Mouse (Mus musculus): ENCODE data around the gene Mrfap1.

Gene Mrfap1

DNA sequence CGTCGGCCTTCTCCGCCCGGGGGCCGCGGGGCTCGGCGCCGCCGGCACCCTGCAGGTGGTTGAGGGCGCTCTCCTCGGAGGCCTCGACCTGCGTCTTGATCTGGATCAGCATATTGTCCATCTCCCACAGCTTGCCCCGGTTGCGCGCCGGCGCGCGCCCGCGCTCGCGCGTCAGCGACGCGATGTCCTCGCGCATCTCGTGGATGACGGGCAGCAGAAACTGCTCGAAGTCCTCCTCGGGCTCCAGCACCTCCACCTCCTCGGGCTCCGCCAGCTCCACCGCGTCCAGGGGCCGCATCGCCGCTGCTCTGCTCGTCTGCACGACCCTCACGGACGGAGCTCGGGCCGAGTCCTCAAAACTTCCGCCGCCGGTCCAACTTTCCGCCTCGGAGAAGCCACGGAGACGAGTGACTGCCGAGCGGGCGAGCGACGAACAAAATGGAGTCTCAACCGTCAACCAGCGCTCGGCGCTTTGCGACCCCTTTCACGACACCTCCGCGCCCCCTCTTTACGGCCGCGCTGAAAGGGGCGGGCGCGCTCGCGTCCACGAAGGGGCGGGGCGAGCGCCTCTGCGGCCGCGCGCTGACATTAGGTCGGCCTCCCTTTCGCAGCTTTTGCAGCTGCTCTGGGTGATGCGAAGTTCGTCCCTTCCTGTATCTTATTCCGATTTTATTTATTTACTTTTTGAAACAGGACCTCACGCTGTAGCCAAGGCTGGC is at the start of gene Mrfap1:
Gene Mrfap1 (minus strand): TSS at position 477 of the 719 bp plus-strand sequence.
- peak; percentile 65 for ATAC-seq (ENCODE audit: insufficient number of reproducible peaks, low FRiP score, low TSS enrichment)

DNA sequence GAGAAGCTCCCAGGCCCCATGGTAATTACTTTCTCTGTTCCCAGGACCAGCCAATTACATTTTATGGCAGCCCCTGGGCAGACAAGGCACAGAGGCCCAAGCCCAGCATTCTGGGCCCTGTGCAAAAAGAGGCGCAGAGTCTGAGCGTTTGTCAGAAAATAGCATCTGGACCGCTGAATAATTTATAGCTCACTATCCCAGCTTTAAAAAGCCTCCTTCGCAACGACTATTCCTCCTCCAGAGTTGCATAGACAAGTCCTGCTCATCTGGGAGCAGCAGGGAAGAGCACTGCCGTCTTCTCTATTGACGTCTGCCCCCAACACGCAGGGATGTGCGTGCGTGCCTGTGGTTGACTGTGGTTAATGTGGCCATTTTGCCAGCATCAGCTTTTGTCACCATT is 47.9 kb upstream of the Mrfap1 start:
- ATAC-seq (ENCODE audit: insufficient number of reproducible peaks, low FRiP score, low TSS enrichment): no peak

DNA sequence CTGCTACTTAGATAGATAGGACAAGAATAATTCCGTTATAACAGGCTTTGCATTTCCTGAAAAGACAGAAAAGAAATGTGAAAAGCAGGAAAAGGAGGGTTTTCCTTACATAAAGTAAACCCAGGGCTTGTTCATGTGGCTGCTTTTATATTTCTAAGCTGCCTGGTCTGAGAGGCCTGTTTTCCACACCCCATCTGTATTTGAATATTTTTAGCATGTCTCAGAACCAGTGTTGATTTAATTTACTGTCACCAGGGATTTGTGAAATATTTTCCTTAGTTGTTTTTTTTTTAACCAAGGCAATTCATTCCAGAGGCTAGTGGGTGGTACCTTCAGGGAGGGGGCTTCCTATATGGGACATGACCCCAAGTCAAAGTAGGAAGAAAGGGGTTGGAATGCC is 45.1 kb upstream of the Mrfap1 start:
- ATAC-seq (ENCODE audit: insufficient number of reproducible peaks, low FRiP score, low TSS enrichment): no peak

DNA sequence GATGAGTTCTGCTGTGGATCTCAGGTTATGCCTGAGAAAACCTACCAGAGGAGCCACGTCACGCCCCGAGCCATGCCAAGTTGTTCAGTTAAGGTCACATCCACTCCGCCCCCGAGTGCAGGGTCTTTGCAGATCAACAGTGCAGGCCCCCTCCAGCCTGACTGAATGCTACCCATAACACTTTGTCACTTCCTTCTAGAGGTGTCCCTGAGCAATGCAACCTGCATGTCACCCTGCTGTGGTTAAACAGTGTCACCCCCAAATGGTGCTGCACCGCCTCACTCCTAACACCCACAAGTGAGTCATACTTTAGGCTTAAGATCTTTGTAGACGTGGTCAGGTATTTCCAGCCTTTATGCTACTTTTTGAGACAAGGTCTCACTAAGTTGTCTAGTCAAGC is 43.5 kb upstream of the Mrfap1 start:
- ATAC-seq (ENCODE audit: insufficient number of reproducible peaks, low FRiP score, low TSS enrichment): no peak

DNA sequence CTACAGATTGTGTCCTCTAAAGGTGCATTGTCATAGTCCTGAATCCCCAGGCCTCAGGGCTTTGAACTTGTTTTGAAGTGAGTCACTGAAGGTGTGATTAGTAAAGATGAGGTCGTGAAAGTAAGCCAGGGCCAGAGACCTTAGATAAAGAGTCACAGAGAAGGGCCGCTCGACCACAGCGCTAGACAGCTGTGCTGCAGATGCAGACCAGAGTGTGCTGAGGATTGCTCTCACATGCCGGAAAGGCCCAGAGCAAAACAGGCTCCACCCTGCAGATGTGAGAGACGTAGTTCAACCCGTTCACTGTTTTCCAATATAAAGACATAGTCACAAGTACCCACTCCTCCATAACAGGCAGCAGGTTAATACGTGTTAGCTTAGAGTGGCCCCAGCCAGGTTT is 43.0 kb upstream of the Mrfap1 start:
- no peak for ATAC-seq (ENCODE audit: insufficient number of reproducible peaks, low FRiP score, low TSS enrichment)

DNA sequence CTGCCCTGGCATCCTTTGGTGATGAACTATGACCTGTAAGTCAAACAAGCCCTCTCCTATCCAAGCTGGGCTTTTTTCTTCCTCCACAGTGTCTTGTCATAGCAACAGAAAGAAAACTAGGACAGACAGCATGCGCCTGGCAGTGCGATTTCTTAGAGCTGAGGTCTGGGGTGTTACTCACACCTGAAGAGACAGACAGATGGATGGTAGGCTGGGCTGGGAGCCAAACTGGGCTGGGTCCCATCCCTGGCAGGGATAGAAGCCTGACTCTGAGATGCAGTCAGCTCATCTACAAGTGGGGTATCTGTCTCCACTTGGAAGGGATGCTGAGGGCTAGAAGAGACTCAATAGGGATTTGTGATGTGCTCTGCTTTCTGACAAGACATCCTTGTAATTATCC is 42.5 kb upstream of the Mrfap1 start:
- ATAC-seq (ENCODE audit: insufficient number of reproducible peaks, low FRiP score, low TSS enrichment): peak; percentile 59; the same call in 1 of the 2 replicates

DNA sequence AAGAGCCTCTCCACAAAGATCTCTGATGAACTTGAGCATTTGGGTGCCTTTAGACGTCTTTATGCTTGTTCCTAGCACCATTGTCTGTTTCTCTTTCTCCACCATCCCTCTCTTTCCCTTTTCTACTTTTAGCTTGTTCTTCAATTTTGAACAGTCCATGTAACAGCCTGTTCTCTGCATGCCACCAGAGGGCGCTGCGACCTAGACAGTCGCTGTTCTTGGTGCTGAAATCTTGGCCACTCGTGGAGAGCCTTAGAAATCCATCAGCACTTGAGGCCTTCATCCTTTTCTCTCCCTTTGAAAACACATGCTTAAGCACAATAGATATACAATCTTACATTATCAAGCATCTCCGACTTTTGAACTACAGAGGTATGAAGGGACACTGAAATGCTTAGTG is 39.4 kb upstream of the Mrfap1 start:
- ATAC-seq (ENCODE audit: insufficient number of reproducible peaks, low FRiP score, low TSS enrichment): 0 out of 2 replicates have a peak, but pooled peaks have one; percentile 62

DNA sequence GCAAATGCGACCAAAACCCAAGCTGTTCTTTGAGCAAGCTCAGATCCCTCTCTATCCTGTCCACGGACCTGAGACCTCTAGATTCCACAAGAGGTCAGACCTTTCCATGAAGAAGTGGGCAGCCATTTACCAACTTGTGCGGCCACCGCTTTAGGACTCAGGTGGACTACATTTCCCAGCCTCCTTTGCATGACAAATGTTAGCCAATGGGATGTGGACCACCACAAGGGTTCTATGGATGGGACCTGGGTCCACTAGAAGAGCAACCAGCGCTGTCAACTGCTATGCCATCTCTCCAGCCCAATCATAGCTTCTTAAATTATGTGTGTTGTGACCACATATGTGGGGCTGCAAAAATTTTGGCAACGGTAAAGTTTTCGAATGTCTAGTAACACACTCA is 34.7 kb upstream of the Mrfap1 start:
- ATAC-seq (ENCODE audit: insufficient number of reproducible peaks, low FRiP score, low TSS enrichment): no peak

DNA sequence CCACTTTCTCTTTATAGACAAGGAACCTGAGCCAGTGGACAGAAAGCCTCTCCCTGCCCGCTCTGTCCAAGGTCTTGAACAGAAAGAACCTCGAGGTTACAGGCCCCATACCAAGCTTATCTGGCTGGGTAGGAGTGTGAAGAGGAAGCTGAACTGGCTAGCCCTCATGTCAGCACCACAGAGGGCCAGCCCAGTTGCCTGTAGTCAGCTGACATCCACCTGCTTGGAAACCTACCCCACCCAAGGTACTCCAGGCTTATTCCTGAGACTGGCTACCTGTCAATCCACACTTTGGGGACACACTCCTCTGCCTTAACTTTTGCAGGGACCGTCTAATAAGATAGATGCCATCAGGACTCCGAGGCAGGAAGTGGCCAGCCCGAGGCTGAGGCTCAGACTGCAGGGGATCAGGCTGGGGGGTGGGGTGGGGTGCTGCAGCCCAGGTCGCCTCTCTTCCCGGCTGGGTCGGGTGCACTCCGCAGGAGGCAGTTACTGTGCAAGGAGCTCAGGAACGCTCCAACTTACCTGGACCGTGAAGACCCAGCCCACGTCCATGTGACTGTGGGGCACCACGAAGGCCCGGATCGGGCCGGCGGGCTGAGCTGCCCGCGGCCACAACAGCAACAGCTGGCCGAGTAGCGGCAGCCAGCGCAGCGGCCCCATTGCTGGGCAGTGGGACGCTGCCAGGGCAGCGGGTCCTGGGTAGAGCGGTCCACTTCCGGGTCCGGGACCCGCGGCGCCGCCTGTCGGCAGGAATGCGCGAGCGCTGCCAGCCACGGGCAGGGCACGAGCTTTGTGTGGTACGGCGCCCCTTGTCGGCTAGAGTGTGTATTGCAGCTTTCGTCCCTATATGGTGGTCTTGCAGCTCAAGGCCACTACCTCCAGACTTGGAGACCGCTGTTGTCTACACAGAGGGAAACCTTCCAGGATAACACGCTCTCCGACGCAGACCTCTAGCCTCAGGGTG is 33.6 kb upstream of the Mrfap1 start, which contains the start of gene Man2b2:
Gene Man2b2 (minus strand): TSS at position 741 of the 967 bp plus-strand sequence.
- ATAC-seq (ENCODE audit: insufficient number of reproducible peaks, low FRiP score, low TSS enrichment): peak; percentile 71

DNA sequence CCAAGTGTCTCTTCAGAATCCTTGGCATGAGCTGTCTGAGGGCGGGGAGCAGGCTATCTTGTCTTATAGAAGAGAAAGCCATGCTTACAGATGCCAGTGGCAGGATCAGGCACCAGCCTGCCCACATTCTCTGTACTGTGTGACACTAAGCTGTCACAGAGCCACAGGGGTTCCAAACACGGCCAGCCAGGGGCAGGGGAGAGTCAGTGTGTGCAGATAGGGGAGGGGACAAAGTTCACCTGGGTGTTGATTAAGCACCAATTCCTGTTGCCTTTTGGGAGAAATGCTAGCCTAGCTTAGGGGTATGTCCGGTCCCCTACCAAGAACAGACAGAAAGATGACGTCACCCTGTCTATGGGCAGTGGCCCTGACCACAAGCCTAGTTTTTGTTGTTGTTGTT is 32.5 kb upstream of the Mrfap1 start:
- no peak for ATAC-seq (ENCODE audit: insufficient number of reproducible peaks, low FRiP score, low TSS enrichment)

DNA sequence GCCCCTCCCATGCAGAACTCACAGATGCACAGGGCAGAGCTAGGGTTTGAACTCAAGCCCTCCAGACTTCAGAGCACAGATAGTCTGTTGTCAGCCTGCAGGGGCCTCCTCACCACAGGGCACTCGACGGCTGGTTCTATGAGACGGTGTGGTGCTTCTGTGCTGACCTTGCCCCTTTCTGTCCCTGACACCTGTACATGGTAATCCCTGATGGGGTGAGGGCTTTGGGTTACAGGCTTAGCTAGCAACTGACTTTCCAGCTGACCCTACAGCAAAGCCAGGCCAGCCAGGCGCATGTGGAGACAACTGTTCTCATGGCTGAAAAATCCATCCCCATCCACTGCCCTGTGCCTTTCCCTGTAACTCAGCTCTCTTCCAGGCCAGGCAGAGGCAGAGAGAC is 26.3 kb upstream of the Mrfap1 start:
- no peak for ATAC-seq (ENCODE audit: insufficient number of reproducible peaks, low FRiP score, low TSS enrichment)

DNA sequence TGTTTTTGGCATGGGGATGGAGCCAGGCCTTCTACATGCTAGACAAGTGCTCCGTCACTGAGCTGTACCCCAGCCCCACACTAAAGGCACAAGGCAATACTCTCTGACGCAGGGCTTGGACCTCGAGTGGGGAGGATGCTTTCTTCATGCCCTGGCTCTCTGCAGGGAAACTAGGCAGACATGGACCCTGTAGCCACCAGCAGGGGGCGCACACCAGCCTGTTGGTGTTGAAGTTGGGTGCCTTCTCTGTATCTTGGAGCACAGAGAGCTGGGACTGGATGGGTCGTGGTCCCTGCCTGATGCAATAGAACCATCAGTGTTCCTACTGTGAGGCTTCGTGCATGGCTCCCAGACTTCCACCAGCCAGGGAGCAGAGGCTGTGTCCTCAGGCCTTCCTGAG is 23.6 kb upstream of the Mrfap1 start:
- 0 out of 2 replicates have a peak, but pooled peaks have one; percentile 46 for ATAC-seq (ENCODE audit: insufficient number of reproducible peaks, low FRiP score, low TSS enrichment)

DNA sequence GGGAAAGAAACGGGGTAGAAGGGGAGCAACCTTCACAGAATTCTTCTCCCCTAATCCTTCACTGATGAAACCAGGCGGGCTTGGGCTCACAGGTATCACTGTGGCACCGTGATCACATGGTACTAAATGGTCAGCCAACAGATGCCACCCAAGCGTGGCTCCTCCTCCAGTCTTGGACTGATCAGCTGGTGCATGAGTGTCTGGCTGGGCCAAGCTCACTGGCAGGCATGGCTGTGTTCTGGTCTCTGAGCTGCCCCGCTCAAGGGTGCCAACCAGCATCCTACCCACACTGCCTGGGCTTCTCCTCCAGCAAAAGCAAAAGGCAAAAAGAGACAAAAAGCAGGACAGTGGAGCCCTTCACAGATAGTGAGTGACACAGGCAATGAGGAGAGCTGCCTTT is 23.2 kb upstream of the Mrfap1 start:
- ATAC-seq (ENCODE audit: insufficient number of reproducible peaks, low FRiP score, low TSS enrichment): no peak

DNA sequence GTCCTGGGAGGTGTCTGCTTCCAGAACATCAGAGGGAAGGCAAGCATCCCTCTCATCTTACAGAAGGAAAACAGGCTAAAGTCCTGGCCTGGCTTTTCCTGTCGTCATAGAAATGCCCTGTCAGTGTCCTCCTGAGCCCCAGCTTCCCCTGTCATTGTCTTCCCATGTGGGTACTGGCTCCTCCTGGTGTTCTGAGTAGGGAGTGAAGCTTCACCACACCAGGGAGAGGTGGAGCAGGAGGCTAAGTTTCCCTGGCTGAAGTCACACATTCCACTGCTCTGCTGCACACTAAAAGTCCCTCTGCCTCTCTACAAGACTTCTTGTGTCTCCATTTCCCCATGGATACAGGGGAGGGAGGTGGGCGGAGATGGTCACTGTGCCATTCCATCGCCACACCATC is 21.2 kb upstream of the Mrfap1 start:
- ATAC-seq (ENCODE audit: insufficient number of reproducible peaks, low FRiP score, low TSS enrichment): no peak

DNA sequence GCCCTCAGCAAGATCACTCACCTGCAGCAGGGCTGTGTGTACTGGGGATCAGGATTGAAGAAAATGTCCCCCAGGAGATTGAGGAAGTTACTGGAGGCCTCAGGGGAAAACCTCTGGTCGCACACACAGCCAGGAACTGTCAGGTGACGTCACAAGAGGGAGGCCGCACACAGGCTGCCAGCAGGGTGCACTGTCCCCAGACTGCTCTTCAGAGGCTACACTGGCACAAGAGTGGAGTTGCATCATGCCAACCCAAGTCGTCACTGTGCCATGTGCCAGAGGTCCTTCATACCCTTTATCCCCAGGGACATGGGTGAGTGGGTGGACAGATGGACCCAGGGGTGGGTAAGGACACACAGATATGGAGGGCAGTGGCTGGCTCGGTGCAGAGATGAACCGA is 18.0 kb upstream of the Mrfap1 start:
- ATAC-seq (ENCODE audit: insufficient number of reproducible peaks, low FRiP score, low TSS enrichment): no peak

DNA sequence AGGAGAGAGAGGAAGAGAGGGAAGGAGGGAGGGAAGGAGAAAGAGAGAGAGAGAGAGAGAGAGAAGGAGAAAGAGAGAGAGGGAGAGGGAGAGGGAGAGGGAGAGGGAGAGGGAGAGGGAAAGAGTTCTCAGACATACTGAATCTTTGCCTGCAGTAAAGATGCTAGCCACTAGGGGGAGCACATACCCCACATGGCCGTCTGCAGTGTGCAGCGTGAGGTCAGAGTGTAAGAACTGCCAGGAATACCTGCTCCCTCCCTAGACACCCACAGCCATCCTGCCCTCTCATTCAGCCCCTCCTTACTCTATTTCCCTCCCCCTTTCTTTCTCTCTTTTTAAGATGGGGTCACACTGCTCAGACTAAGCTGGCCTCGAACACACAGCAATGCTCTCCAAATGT is 14.8 kb upstream of the Mrfap1 start:
- ATAC-seq (ENCODE audit: insufficient number of reproducible peaks, low FRiP score, low TSS enrichment): 0 out of 2 replicates have a peak, but pooled peaks have one; percentile 56

DNA sequence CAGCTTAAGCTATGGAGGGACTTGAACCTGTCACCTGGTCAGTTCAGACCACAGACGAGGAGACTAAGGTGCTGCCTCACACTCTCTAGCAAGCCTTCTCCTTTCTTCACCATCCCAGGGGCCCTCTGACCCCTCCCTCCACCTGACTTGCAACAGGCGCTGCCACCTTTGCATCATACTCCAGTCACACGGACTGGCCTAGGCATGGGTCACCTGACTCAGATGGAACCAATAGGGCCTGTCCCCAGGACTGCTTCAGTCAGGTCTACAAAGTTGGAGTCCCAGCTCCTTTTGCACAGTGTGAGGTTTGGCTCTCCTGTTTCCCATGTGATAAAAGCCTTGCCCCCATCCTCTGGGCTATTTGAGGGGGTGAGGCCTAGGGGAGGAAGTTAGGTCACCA is 14.1 kb upstream of the Mrfap1 start:
- ATAC-seq (ENCODE audit: insufficient number of reproducible peaks, low FRiP score, low TSS enrichment): no peak

DNA sequence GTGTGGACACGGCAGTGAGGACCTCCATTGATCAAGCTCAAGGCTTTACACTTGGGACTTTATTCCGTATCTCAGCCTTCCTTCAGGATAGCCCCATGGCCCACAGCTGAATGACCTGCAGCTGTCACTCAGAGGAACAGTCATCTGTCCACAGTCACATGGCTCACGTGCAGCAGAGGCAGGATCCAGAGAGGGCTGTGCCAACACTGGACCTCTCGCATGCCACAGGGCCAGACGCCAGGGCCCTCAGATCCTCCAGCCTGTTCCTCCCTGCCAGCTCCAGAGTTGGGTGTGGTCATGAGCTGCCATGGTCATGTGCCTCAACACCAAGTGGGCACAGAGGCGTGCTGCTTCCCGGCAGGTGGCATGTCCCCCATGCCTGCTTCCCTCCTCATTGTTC is 12.6 kb upstream of the Mrfap1 start:
- ATAC-seq (ENCODE audit: insufficient number of reproducible peaks, low FRiP score, low TSS enrichment): no peak

DNA sequence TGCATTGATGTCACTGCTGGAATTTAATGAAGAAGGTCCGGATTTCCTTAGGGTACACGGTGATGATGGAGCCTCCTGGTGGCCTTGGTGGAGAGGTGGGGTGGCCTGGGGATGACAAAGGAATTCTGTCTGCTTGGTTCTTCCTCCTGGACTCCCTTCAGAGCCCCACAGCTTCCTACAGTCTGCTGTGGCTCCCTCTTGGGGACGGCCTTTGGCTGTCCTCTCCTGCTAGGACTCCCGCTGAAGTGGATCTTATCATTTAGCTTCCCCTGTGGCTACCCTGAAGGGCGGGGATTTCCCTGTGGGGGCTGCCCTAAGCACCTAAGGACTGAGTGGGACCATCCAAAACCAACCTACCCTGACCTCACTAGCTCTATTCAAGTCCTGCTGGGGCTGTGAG is 10.5 kb upstream of the Mrfap1 start:
- ATAC-seq (ENCODE audit: insufficient number of reproducible peaks, low FRiP score, low TSS enrichment): no peak

DNA sequence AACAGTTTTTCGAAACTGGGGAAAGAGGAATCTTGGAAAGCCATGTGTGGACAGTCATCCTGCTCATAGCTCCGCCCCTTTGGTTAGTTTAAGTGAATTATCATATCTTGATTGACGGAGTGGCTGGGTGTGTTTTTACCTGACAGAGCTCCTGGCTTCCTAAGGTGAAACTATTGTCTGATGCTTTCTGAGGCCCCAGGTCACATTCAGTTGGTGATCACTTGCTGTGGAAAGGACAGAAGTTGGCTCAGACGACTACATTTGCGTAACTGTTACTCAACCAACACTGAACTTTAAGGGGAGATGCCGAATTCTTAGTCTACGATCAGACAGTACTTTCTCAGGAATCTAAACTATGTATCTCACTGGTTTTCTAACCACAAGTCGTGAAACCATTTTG is 719 bp upstream of the Mrfap1 start:
- ATAC-seq (ENCODE audit: insufficient number of reproducible peaks, low FRiP score, low TSS enrichment): no peak

DNA sequence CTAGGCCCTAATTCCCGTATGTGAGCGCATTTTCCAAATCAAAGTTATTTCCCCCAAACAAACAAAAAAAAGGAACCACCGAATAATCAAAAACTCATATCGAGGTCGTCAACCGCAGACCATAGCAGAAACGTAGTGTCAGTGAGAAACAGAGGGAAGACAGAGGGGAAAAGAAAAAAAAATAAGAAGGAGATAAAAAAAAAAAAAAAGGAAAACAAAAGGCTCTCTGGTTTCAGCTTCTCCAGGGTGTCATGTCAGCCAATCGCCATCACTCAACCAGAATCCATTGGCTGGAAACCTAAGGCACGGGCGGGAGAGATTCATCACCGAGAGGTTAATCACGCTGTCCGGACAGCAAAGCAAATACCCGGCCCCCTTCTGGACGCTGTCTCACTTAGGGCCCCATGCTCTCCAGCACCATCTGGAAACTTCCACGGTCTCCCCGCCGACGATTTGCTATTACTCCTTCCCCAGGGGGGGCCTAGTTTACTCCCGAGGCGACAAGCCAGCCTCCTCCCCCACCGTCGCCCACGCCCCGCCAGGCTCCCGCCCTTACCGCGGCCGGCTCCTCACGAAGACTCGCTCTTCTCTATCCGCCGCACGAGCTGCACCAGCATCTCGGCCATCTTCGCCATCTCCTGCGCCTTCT is 801 bp downstream of the Mrfap1 start:
- ATAC-seq (ENCODE audit: insufficient number of reproducible peaks, low FRiP score, low TSS enrichment): peak; percentile 56; the same call in 1 of the 2 replicates
